Mouse (Mus musculus): ENCODE data around the gene Car5b. TPM values are rescaled to one million over a fixed set of nuclear protein-coding genes. Genes with fewer than 3 reads are reported as not detected.

Car5b gene
- polyA plus RNA-seq (2012; rRNA removed) = 0.09 and 0.10 TPM in 2 replicates

DNA sequence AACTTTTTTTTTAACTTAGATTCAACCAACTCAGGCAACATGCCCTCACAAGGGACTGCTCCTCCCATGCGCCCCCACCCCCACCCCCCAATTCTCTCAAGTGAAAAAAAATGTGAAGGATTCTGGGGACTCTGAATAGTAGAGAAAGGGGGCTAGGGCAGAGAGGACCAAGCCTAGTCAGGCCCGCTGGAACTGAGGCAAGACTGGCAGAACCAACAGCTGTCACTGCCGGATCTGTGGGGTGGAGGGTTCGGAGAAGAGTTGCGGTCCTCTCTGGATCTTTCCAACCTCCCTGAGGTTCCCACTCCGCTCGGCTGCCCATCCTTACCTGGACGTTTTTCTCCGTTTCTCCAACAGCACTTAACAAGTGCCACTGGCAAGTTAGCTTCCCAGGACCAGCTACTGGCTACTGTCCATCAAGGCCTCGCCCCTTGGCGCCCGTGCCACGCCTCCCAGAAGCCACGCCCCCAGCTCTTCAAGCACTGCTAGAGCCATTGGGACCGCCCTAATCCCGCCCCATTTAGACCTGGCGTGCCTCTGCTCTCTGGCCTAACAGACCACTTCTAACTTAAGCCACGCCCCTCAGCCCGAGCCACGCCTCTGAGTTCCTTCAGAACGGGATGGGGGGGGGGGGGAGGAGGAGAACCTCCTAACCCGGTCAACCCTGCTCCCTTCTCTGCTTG lies at the start of gene Car5b:
Gene Car5b (minus strand): TSS at position 391 of the 683 bp plus-strand sequence.

DNA sequence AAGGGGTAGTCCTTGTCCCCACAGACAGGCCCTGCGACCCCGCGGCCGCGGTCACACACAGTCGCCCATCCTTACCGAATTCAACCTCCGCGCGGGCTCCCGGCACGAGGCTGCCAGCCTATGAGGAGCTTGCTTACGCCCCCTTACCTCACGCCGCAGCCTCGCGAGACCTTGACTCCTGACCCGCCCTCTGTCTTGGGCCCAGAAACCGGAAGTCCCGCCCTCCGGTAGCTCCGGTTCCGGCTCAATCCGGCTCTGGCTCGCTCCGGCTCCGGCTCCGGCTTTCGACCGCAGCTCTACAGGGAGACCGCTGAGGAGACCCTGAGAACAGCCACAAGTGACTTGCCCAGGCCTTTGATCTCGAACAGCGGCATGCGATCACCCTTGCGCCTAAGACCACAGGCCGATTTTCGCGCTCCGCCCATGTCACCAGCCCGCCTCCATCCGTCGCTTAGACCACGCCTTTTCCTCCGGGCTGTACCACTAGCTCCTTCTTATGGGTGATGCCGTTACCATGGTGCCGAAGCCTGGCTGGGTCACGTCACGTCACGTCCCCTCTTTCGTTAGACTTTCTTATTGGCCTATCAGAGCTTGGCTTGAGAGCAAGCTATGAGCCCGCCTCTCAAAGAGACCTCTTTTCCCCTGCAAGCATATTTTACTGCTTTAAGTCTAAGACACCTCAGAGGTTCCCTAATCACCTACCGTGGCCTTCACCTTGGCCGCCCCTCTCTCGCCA lies 48.4 kb upstream of the Car5b start, which contains the start of gene Siah1b:
Gene Siah1b (minus strand): TSS at position 454 of the 736 bp plus-strand sequence.

DNA sequence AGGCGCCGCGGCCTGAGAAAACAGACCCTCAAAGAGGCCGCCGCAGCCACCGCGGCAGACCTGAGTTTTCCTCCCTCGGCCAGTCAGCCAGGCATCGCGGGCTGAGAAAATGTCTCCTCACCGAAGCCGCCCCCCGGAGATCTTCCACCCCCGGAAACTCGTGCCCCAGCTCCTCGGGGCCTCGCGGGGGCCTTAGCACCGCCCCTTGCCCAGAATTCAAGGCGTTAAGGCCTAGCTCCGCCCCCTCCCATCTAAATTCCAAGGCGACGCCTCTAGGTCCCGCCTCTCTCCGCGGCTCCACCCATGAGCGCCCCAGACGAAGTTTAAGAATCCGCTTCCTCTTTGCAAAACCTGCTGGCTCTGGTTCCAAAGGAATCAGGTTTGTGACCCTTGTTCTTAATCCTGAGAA lies 69.3 kb downstream of the Car5b start, which contains the start of gene Zrsr2:
Gene Zrsr2 (minus strand): TSS at position 195 of the 409 bp plus-strand sequence.

Other genes with a start within 250 kb of the Car5b start
- 1.9 and 2.6 TPM in 2 replicates for gene Ap1s2, start 119.0 kb downstream of the Car5b start, polyA plus RNA-seq (2012; rRNA removed)
- 9.8 and 11.5 TPM in 2 replicates for gene Zrsr2, start 69.3 kb downstream of the Car5b start, polyA plus RNA-seq (2012; rRNA removed)
- gene Siah1b, start 48.5 kb upstream of the Car5b start, polyA plus RNA-seq (2012; rRNA removed) = 11.4 and 12.8 TPM in 2 replicates
- gene Cltrn, start 60.8 kb upstream of the Car5b start, polyA plus RNA-seq (2012; rRNA removed) = 0.14 and 0.20 TPM in 2 replicates
- gene Ace2, start 111.3 kb upstream of the Car5b start, polyA plus RNA-seq (2012; rRNA removed) = 0.02 and 0.05 TPM in 2 replicates
- gene Bmx, start 230.2 kb upstream of the Car5b start, polyA plus RNA-seq (2012; rRNA removed) = 0.14 and 0.15 TPM in 2 replicates
- 5.9 and 7.2 TPM in 2 replicates for gene Pir, start 241.4 kb upstream of the Car5b start, polyA plus RNA-seq (2012; rRNA removed)